Mouse (Mus musculus) liver, embryonic 16.5 days (tissue): ENCODE measurements around the gene Hvcn1. TPM values are rescaled to one million over a fixed set of nuclear protein-coding genes. Genes with fewer than 3 reads are reported as not detected.

Experiments
- ATAC-seq: fragments of 200-750 bp; cut with Nextera tagmentation; 2 replicates; pipeline ENCODE4 v1.8.0; 2017; ENCODE audit warnings: low read depth, mild to moderate bottlenecking, moderate number of reproducible peaks, moderate library complexity
- H3K27ac ChIP-seq: fragments of 300-500 bp; sonication (generic); 2 replicates; pipeline ENCODE4 v1.5.1; 2014; ENCODE audit warnings: mild to moderate bottlenecking, low read length
- H3K27me3 ChIP-seq: fragments of 300-500 bp; sonication (generic); 2 replicates; pipeline ENCODE4 v1.6.1; 2014; ENCODE audit warnings: low read depth, low read length, mixed read lengths; ENCODE audit not compliant: control insufficient read depth, insufficient read depth
- H3K36me3 ChIP-seq: fragments of 300-500 bp; sonication (generic); 2 replicates; pipeline ENCODE4 v1.6.1; 2014; ENCODE audit warnings: mild to moderate bottlenecking; ENCODE audit not compliant: control insufficient read depth, insufficient read depth
- H3K4me1 ChIP-seq: fragments of 300-500 bp; sonication (generic); 2 replicates; pipeline ENCODE4 v1.6.1; 2014; ENCODE audit warnings: low read depth, low read length, mixed read lengths; ENCODE audit not compliant: control insufficient read depth
- H3K4me2 ChIP-seq: fragments of 300-500 bp; sonication (generic); 2 replicates; pipeline ENCODE4 v1.6.1; 2014; ENCODE audit warnings: low read depth, low read length, mixed read lengths
- H3K4me3 ChIP-seq: fragments of 300-500 bp; sonication (generic); 2 replicates; pipeline ENCODE4 v1.5.1; 2014; ENCODE audit warnings: low read depth, mild to moderate bottlenecking, low read length
- H3K9ac ChIP-seq: fragments of 300-500 bp; sonication (generic); 2 replicates; pipeline ENCODE4 v1.6.1; 2014; ENCODE audit warnings: low read depth, low read length
- H3K9me3 ChIP-seq: fragments of 300-500 bp; sonication (generic); replicated peaks from 2 replicates; pipeline ENCODE4 v1.6.1; 2016; ENCODE audit warnings: low read length; ENCODE audit not compliant: control insufficient read depth
- WGBS: fragments of 180-500 bp; shearing (Covaris S2); extraction: QIAGEN DNeasy Blood & Tissue Kit; methylation state at CpG from one replicate; pipeline ENCODE4 v1.1.7; 2014; ENCODE audit not compliant: insufficient replicate concordance; 5-methylcytosine and 5-hydroxymethylcytosine counted together
- polyA plus RNA-seq: library from polyadenylated mRNA; unstranded; fragments of >200 nt; fragmentation: Nextera tagmentation; extraction: Ambion mirVana; gene quantifications from 2 replicates; pipeline ENCODE4 v1.2.1, GENCODE M21; 2015

Gene Hvcn1
- polyA plus RNA-seq, 1 experiment from 2014 or later, result 6.0 TPM

DNA sequence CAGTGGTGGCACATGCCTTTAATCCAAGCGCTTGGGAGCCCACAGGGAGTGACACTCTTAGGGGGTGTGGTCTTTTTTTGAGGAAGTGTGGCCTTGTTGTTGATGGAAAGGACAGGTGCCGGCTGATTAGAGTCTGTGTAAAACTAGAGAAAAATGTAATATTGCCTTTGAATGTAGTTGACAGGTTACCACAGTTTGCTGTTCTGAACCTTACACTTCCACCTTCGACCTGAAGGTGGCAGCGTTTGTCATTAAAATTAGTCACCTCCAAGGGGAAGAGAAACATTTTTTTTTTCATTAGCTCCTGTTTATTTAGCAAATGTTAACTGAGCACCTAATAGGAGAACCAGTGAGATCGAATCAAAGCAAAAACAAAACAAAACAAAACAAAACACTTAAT, 61.3 kb downstream of the Hvcn1 start:
- no peak overlapping the region for H3K27ac ChIP-seq
- H3K4me1 ChIP-seq, result peaks cover 15% of the 10 kb centered on the region
- H3K9me3 ChIP-seq, result no peaks in the 10 kb centered on the region
- no peak for ATAC-seq
- no peak overlapping the region for H3K9ac ChIP-seq
- no peak overlapping the region for H3K4me3 ChIP-seq
- H3K27me3 ChIP-seq, result no peaks in the 10 kb centered on the region
- no peaks in the 10 kb centered on the region for H3K36me3 ChIP-seq
- no peak overlapping the region for H3K4me2 ChIP-seq
- WGBS, result 11% methylated on average over 5 of the region's 5 CpGs

DNA sequence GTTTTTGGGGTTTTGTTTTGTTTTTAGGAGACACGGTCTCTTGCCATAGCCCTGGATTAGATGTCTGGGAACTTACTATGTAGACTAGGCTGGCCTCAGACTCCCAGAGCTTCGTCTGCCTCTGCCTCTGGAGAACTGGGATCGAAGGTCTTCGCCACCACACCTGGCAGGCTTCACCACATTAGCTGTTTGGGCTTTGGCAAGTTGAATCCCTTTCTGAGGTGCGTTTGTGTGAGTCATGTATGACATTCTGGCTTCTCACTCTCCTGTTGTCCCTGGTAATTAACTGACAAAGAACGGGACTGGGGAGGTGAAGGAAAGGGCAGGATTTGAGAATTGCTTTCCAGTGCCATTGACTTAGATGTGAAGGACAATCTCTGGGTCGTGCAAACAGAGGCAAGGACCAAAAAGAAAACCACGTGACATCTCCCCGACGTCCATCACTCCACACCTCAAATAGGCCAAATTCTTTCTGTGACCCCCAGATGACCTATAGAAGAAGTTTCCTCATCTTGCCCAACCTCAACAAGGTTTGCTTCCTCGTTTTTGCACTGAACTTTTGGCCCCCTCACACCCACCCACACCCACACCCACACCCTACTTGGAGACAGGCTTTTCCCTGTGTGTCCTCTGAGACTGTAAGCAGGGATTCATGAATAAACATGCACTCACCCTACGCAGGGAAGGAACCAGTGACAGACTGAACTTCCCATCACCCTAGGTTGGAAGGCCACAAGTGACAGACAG, 62.4 kb downstream of the Hvcn1 start:
- H3K4me1 ChIP-seq, result peaks cover 9% of the 10 kb centered on the region
- H3K4me3 ChIP-seq, result no peak overlapping the region
- H3K27ac ChIP-seq, result no peak overlapping the region
- H3K9ac ChIP-seq, result no peak overlapping the region
- no peak for ATAC-seq
- 51% methylated on average over 12 of the region's 12 CpGs for WGBS
- no peaks in the 10 kb centered on the region for H3K9me3 ChIP-seq
- no peak overlapping the region for H3K4me2 ChIP-seq
- no peaks in the 10 kb centered on the region for H3K27me3 ChIP-seq
- H3K36me3 ChIP-seq, result no peaks in the 10 kb centered on the region

DNA sequence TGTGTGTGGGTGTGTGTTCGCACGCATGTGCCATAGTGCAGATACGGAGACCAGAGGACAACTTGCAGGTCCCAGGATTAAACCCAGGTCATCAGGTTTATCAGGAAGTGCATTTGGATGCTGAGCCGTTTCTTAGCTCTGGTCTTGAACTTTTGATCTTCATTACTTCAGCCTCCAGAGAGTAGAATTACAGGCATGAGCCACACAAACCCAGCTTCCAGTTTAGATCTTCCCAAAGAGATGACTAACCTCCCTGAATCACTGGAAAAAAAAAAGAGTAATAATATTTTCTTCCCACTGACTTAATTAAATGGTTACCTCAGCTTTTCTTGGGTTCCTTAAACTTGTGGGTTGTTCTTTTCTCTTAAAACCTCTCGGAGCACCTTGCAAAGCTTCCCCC, 66.2 kb downstream of the Hvcn1 start:
- Histone ChIP-seq H3K36me3 (no peaks in the 10 kb centered on the region), H3K9ac (no peak overlapping the region), H3K4me1 (peaks cover 6% of the 10 kb centered on the region), H3K27ac (no peak overlapping the region), H3K9me3 (no peaks in the 10 kb centered on the region), H3K4me3 (no peak overlapping the region), H3K4me2 (no peak overlapping the region), H3K27me3 (no peaks in the 10 kb centered on the region)
- ATAC-seq, result no peak
- WGBS, result 60% methylated on average over 5 of the region's 5 CpGs

DNA sequence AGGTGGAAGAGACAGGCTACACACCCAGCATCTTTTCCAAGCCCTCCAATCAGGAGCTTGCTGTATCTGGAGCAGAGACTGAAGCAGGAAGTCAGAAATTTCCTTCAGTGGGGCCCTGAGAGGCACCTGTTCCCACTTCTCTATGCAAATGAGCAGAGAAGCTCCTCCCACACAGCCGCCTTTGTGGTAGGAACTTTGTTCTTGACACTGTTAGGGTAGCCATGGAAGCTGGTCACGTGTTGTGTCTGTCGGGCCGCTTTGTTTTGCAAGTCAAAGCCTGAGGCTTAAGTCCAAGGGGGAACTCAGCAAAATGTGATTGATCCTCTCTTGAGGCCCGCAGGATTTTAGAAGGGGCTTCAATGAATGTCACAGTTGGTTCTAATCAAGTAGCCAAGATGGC, 68.2 kb downstream of the Hvcn1 start:
- Histone ChIP-seq H3K27me3 (no peaks in the 10 kb centered on the region), H3K4me3 (no peak overlapping the region), H3K27ac (peak overlapping the region; percentile 67), H3K9ac (no peak overlapping the region), H3K9me3 (no peaks in the 10 kb centered on the region), H3K36me3 (no peaks in the 10 kb centered on the region), H3K4me1 (peaks cover 6% of the 10 kb centered on the region), H3K4me2 (no peak overlapping the region)
- WGBS, result 13% methylated on average over 5 of the region's 5 CpGs
- peak; percentile 80 for ATAC-seq

DNA sequence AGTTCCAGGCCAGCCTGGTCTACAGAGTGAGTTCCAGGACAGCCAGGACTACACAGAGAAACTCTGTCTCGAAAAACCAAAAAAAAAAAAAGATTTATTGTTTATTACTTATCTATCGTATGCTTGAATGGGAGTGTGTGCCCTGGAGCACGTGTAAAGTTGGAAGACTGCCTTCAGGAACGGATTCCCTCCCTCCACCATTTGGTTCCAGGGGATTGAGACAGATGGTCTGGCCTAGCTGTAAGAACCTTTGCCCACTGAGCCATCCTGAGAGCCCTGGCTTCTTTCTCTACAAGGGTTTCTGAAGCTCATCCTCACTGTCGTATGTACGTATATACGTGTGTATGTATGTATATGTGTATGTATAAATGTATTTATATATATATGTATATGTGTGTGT, 72.3 kb downstream of the Hvcn1 start:
- H3K36me3 ChIP-seq, result no peaks in the 10 kb centered on the region
- no peak overlapping the region for H3K4me3 ChIP-seq
- H3K27ac ChIP-seq, result no peak overlapping the region
- no peak overlapping the region for H3K4me2 ChIP-seq
- WGBS, result 72% methylated on average over 7 of the region's 7 CpGs
- no peak for ATAC-seq
- peaks cover 18% of the 10 kb centered on the region for H3K4me1 ChIP-seq
- H3K9me3 ChIP-seq, result no peaks in the 10 kb centered on the region
- H3K9ac ChIP-seq, result no peak overlapping the region
- peaks cover 5% of the 10 kb centered on the region; the same call in 1 of the 2 replicates for H3K27me3 ChIP-seq

DNA sequence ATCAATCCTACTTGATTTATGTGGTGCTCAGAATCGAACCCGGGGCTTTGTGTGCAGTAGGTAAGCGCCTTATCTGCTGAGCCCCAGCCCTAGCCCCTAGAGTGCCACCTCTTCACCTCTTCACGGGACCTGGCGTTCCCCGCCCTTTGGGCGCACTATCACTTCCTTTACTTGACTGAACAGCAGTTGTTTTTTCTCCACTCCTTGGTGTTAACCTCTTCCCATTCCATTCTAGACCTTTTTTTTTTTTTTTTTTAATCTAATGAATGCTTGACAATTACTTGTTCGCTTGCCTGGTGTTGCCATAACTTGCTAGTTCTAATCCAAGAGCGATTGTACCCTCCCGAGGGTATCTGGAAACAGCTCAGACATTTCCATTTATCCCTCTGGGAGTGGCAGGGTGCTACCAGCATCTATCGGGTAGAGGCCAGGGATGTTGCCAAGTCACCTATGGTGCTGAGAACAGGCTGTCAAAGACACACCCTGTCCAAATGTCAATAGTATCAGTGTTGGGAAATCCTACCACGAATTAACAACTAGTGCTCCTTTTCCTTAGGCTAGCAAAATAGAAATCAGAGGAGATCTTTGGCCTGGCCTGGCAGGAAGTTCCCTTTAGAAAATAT, 73.3 kb downstream of the Hvcn1 start:
- Histone ChIP-seq H3K9me3 (no peaks in the 10 kb centered on the region), H3K4me2 (no peak overlapping the region), H3K36me3 (no peaks in the 10 kb centered on the region), H3K9ac (no peak overlapping the region), H3K27ac (no peak overlapping the region), H3K4me1 (peaks cover 18% of the 10 kb centered on the region), H3K27me3 (peaks cover 5% of the 10 kb centered on the region; the same call in 1 of the 2 replicates), H3K4me3 (no peak overlapping the region)
- 43% methylated on average over 12 of the region's 12 CpGs for WGBS
- ATAC-seq, result no peak

DNA sequence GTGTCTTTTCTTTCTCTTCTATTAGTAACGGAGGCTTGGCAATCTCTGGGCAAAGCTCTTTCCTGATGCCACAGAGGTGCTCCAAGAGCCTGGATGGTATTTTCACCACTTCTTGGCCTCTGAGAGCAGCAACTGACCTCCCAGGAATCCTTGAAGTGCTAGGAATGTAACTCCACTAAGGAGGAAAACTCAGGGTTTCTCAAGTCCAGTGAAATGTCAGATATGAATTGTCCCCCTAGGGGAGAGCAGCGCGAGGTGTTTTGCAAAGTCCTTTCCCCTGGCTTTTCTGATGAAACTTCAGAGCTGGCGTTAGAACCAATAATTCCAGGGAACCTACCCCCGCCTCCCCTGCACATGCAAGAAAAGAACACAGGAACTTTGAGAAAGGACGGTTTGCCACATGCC, 73.8 kb downstream of the Hvcn1 start:
- 33% methylated on average over 6 of the region's 6 CpGs for WGBS
- Histone ChIP-seq H3K27me3 (peaks cover 5% of the 10 kb centered on the region; the same call in 1 of the 2 replicates), H3K27ac (0 out of 2 replicates have a peak overlapping the region, but pooled peaks have one; percentile 0), H3K9ac (no peak overlapping the region), H3K9me3 (no peaks in the 10 kb centered on the region), H3K4me3 (no peak overlapping the region), H3K4me2 (no peak overlapping the region), H3K36me3 (no peaks in the 10 kb centered on the region), H3K4me1 (peaks cover 18% of the 10 kb centered on the region)
- ATAC-seq, result no peak

DNA sequence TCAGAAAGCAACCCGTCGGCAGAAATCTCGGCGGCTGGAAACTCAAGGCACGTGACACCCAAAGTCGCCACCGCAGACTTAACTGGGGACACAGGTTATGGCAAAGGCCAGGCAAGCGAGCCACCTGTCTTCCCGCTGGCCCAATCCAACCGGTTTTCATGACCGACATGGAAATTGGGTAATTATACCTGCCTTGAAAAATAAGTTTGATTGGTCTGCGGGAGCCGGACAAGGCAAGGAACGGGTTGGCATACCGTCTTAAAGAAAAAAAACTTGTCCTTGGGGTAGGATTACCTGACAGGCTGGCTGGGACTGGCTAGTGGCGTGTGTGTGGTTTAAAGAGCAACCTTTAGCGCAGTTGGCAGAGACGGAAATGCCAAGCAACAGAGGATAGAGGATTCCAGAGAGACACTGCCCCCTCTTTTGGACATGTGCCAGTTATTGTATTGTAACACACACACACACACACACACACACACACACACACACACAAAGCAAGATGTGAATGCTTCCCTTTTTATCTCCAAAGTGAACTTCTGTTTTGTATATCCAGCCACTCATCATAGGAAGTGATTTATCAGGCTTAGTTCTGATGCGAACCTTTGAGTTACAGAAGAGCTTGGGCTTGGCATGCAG, 74.3 kb downstream of the Hvcn1 start:
- Histone ChIP-seq H3K27ac (no peak overlapping the region), H3K4me2 (no peak overlapping the region), H3K4me3 (no peak overlapping the region), H3K9me3 (no peaks in the 10 kb centered on the region), H3K27me3 (peaks cover 5% of the 10 kb centered on the region; the same call in 1 of the 2 replicates), H3K9ac (no peak overlapping the region), H3K36me3 (no peaks in the 10 kb centered on the region), H3K4me1 (peaks cover 22% of the 10 kb centered on the region)
- 32% methylated on average over 19 of the region's 19 CpGs for WGBS
- no peak for ATAC-seq

DNA sequence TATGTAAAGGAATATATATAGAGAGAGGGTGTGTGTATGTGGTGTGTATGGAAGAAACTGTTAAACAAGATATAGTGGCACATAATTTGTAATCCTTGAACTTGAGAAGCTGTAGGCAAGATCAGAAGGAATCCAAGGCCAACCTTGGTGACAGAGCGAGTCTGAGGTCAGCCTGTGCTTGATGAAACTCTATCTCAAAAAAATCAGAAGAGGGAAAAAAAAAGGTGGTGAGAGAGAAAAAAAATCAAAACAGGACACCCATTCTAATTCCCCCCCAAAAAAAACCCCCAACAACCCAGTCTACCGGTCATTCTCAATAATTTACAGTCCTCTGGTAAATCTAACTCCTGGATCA, 77.2 kb downstream of the Hvcn1 start:
- no peak for ATAC-seq
- Histone ChIP-seq H3K9ac (peak overlapping the region; percentile 38; the same call in 1 of the 2 replicates), H3K4me2 (peak overlapping the region; percentile 93), H3K9me3 (no peaks in the 10 kb centered on the region), H3K4me1 (peaks cover 45% of the 10 kb centered on the region), H3K27me3 (peaks cover 5% of the 10 kb centered on the region; the same call in 1 of the 2 replicates), H3K27ac (no peak overlapping the region), H3K36me3 (peaks cover 6% of the 10 kb centered on the region; the same call in 1 of the 2 replicates), H3K4me3 (peak overlapping the region; percentile 95)
- 4% methylated on average over 2 of the region's 2 CpGs for WGBS
